Mouse (Mus musculus): Measurements from ENCODE around the gene Lrrc4.

DNA sequence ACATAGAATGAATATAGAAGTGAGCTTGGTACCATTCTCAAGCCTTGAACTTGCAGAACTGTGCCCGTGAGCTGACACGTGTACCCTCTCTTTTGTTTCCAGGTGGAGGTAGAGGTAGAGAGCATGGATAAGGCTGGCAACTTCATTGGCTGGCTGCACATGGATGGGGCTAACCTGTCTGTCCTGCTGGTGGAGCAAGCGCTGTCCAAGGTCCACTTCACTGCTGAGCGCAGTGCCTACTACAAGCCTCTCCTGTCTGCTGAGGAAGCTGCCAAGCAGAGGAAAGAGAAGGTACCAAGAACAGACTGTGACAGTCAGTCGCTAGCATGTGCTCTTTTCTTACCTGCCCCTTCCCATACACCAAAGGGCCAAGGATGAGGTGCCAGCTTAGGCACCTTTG is 43.2 kb upstream of the Lrrc4 start:
- TF ChIP-seq CTCF (IDR thresholded peaks at IDR 0.05; ENCODE audit: extremely low read depth, insufficient read depth, insufficient read length, insufficient replicate concordance) (no peak), POLR2A (IDR thresholded peaks at IDR 0.05; ENCODE audit: low read depth, low read length) (no peak)
